Mouse (Mus musculus): Measurements from ENCODE around the gene Tmem240.
A peak's percentile ranks its signal among the peaks of the same experiment; 100 is the strongest.
"Not testable (repeated sequence)": the region's sequence is repeated elsewhere in the genome, so short reads cannot be mapped to it uniquely, and the experiment has no call there.

The Tmem240 gene

GRCm38 (mm10) chr4:155735788-155736187, 1.2 kb downstream of the Tmem240 start:
- no peak for DNase-seq

- DNase-seq = no peak
Observed at GRCm38 (mm10) chr4:155736421-155736820, 1.8 kb downstream of the Tmem240 start.

DNA sequence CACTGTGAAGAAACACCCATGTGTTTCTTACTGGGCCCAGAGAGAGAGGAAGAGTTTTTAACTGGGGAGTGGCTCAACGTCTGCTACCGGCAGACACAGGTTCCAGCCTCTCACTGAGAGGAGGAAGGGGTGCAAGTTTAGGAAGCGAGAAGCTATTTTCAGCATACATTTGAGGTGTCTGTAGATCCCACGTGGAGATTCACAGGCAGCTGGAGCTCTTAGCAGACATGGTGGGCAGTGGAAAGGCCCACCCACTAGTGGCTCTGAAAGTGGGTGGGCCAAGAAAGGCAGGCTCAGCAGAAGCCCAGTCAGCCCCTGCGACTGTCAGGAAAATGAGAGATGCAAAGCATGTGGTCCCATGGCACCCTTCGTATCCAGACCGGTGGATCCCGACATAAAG, 3.7 kb downstream of the Tmem240 start:
- DNase-seq = no peak

GRCm38 (mm10) chr4:155739152-155739551, 4.6 kb downstream of the Tmem240 start:
- no peak for DNase-seq

GRCm38 (mm10) chr4:155739741-155740636, 5.4 kb downstream of the Tmem240 start:
- no peak for DNase-seq

DNA sequence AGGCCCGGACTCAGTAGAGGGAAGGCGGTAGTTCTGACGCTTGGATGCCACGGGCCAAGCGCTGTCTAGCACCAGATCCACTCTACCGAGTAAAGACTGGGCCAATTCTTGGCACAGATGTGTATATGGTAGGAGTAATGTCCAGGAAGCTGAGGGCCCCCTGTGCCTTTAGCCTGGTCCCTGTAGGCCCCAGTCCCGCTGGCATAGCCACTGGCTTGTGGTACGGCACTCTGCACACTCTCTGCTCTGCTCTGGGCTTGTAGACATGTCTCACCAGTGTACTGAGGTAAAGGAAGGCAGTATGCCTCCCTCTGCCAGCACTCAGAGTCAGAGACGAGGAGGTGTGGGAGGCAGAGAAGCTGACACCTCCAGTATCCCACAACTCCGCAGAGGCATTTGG, 6.1 kb downstream of the Tmem240 start:
- not testable (repeated sequence) for DNase-seq

DNA sequence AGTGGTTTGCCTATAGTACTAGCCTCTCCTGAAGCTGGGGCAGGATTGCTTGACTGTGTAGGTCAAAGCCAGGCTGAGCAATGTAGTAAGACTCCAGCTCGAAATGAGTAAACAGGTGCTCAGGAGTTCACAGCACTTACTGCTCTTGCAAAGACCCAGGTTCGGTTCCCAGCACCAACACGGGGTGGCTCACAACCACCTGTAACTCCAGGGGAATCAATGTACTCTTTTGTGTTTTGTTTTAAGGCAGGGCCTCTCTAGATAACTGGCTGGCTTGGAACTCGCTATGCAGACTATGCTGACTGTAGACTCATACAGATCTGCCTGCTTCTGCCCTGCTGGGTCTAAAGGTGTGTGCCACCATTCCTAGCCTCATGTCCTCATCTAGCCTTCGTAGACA, 8.1 kb downstream of the Tmem240 start:
- DNase-seq = no peak

- DNase-seq = no peak
Observed at GRCm38 (mm10) chr4:155744474-155744873, 9.9 kb downstream of the Tmem240 start.

DNA sequence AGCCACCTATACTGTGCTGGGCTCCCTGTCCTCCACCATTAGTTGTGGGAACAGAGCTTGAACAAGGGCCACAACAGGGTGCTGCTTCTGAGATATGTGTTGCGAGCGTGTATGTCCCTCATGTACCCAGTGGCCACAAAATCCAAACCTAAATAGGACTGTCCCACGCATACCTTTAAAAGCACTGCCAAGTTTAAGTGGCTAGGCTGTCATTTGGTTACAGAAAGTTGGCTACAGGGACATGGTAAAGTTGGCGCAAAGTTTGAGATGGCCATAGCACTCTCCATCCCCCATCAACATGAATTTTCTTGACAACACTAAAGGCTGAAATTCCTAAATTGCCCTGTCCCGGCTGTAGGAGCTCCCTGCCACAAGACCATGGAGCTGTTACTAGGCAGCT, 10.5 kb downstream of the Tmem240 start:
- no peak for DNase-seq

GRCm38 (mm10) chr4:155746036-155746548, 11.5 kb downstream of the Tmem240 start:
- no peak for DNase-seq

- no peak for DNase-seq
Observed at GRCm38 (mm10) chr4:155746575-155747490, 12.2 kb downstream of the Tmem240 start.

- no peak for DNase-seq
Observed at GRCm38 (mm10) chr4:155757011-155757410, 22.4 kb downstream of the Tmem240 start.

DNA sequence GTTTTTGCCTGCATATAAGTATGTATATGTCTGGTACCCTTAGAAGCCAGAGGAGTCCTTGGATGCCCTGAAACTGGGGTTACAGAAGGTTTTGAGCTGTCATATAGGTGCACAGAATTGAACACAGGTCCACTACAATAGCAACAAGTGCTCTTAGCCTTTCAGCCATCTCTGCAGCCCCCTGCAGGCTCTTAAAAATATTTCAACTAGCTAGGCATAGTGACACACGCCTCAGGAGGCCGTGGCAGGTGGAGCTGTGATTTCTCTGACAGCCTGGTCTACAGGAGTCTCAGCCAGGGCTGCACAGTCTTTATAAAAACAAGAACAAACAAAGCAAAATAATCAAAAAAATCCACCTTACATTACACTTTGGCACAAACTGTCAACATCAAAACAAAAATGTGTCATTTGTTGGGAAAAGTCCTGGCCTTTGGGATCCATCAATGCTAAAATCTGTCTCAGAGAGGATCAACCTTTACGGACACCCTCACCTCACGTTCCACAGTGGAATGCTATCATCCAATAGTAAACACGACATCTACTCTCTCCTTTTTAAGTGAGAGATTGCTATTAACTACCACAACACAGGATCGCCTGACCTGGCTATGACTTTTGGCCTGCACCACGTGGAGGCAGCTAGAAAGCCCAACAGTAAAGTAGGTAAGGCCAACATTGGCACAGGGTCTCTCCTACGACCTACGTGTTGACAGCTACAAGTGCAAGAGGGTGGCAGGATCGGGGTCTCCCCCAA, 25.4 kb downstream of the Tmem240 start:
- DNase-seq = peak in 1 of 2 experiments; percentile 58

GRCm38 (mm10) chr4:155760613-155761355, 26.2 kb downstream of the Tmem240 start, which contains the start of gene Atad3a:
Gene Atad3a, minus strand, starts transcription at chr4:155761093.
- peak; percentile 97 to 98 for DNase-seq

DNA sequence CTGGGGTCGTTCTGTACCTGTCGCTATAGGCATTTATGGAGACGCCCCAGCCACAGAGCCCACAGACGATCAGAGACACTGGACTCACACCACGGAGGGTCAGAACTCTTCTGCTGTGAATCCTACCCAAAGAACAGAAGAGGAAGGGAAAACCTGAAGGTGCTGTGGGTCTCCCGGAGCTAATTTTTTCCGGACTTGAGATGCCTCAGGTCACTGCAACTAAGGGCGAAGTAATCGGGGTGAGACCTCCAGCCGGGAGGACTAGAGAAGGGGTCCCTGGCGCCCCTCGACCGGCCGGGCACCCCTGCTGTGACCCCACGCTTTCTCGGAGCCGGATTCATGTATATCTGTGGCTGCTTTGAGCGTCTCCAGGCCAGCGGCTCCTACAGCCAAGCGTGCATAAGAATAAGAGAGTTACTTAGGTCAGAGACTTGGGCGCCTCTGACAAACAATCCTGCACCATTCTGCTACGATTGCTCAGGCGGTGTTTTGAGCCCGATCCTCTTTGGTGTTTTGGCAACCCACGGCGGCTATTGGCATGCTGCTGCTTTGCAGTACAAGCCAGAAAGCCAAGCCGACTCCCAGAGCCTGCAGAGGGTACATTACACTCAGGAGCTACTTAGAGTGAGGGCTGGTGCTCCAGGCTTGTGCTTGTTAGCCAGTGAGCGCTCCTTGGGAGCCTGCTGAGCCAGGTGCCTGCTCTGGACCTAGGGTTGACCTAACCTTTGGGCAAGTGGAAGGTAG, 26.9 kb downstream of the Tmem240 start:
- no peak for DNase-seq

DNA sequence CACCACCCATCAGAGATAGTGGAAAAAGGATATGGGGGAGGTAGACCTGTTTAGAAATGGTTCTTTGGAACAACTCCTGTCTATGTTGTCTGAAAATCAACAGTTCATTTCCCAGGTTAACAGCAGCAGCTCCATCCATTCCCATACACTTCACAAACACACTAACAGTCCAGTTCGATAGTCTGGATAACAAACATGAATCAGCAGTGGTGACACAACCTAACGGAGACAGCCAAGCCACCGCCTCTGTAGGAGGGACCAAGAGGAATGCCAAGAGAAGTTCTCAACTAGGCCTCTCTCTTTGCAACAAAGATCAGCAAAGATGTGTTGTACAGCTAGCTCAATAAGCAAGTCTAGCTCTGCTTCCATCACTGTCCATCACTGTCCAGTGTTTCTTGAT, 27.8 kb downstream of the Tmem240 start:
- DNase-seq = no peak

- no peak for DNase-seq
Observed at GRCm38 (mm10) chr4:155769496-155769879, 34.9 kb downstream of the Tmem240 start.

DNA sequence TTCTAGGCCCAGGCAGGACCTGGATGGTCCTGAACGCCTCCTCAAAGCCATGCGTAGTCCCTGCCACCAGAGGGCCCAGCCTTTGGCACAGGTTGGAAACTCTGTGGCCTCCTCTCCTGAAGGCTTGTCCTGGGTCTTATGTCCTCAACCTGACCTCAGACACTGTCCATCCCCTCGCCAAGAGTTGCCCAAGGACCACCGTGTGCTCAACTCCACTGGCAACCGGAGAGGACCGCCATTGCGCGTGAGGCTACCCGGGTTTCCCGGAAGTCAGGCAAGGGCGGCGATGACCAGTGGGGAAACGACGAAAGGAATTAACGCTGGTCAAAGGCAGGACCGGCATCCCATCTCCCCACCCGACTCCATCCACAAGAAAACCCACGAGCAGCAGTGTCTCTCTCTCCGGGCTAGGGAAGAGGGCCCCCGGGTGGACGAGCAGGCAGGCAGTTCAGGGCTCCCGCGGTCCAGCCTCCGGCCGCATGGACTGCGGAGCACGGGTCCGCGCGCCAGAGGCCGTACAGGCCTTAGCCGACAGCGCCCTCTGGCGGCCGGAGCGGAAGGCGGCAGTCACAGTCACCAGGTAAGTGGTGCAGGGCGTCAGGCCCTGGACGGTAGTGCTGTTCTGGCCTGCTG, 35.4 kb downstream of the Tmem240 start:
- DNase-seq = peak; percentile 96 to 97

- no peak for DNase-seq
Observed at GRCm38 (mm10) chr4:155770626-155771025, 36.0 kb downstream of the Tmem240 start.

DNA sequence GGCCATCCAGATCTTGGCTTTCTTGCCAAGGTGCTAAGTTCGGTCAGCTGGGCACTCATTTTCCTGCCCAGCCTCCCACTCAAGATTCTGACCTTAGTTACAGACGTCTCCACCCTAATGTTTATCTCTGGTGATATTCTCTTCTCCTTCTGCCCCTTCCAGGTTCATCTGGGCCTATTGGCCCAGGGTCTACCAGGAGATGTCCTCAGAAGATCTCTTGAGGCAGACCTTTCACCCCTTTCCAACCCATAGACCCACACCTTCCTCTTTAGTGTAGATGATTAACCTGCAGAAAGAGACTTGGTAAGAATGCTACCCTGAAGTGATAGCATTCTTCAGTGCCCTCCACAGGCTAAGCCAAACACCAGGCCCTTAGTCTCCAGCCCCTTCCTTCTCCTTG, 37.1 kb downstream of the Tmem240 start:
- DNase-seq = peak in 1 of 2 experiments; percentile 7

DNA sequence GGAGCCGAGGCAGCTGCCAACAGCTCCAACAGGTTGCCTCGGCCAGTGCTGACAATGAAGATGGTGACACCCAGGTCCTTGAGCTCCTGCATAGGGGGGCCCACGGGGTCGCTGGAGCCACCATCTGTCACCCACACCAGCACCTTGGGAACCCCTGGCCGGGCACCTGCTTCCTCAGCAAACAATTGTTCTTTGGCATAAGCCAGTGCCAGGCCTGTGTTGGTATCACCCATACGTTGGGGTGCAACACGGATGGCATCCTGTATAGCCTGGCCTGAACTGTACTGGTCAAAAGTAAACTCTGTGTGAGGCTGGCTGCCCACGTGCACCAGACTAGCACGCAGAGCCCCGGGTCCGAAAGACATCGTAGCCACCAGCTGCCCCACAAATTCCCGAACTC, 38.2 kb downstream of the Tmem240 start:
- no peak for DNase-seq

All from kidney, postnatal 4 days (tissue).